Mouse (Mus musculus) ES-Bruce4 (cell line): Measurements from ENCODE around the gene Teddm1a. TPM values are rescaled to one million over a fixed set of nuclear protein-coding genes. Genes with fewer than 3 reads are reported as not detected.

Source experiments
- H3K27ac ChIP-seq: 2 replicates; pipeline ENCODE4 v1.5.1; 2012; ENCODE audit warnings: low read length, inconsistent platforms; ENCODE audit not compliant: insufficient read depth
- H3K27me3 ChIP-seq: 2 replicates; pipeline ENCODE4 v1.6.1; 2012; ENCODE audit warnings: mild to moderate bottlenecking, low read length, inconsistent platforms; ENCODE audit not compliant: control insufficient read depth, poor library complexity, insufficient read depth, severe bottlenecking
- H3K36me3 ChIP-seq: 2 replicates; pipeline ENCODE4 v1.6.1; 2012; ENCODE audit warnings: inconsistent platforms, mild to moderate bottlenecking, low read length, moderate library complexity; ENCODE audit not compliant: control insufficient read depth, poor library complexity, insufficient read depth, severe bottlenecking
- H3K4me1 ChIP-seq: one replicate; pipeline ENCODE4 v1.8.1; 2011; ENCODE audit warnings: low read length; ENCODE audit not compliant: control insufficient read depth, insufficient read depth
- H3K4me3 ChIP-seq: 2 replicates; pipeline ENCODE4 v1.5.1; 2011; ENCODE audit warnings: low read depth, mild to moderate bottlenecking, low read length
- H3K9ac ChIP-seq: 2 replicates; pipeline ENCODE4 v1.6.1; 2012; ENCODE audit warnings: low read depth, mild to moderate bottlenecking, inconsistent platforms; ENCODE audit not compliant: poor library complexity, severe bottlenecking
- H3K9me3 ChIP-seq: replicated peaks from 2 replicates; pipeline ENCODE4 v1.6.1; 2012; ENCODE audit warnings: mild to moderate bottlenecking, low read length, inconsistent platforms; ENCODE audit not compliant: control insufficient read depth, poor library complexity, insufficient read depth, severe bottlenecking
- CTCF ChIP-seq: IDR thresholded peaks from one replicate; pipeline ENCODE4 v1.8.1; 2011; ENCODE audit warnings: low read depth, low read length
- EP300 ChIP-seq: IDR thresholded peaks from 2 replicates; pipeline ENCODE4 v1.6.1; 2011; ENCODE audit warnings: low read depth, low read length; ENCODE audit not compliant: insufficient read depth
- POLR2A ChIP-seq: IDR thresholded peaks from one replicate; pipeline ENCODE4 v1.8.1; 2011; ENCODE audit warnings: low read length; ENCODE audit not compliant: insufficient read depth
- polyA plus RNA-seq: library from polyadenylated mRNA; stranded (reverse); fragments of >200 nt; gene quantifications from 2 replicates; pipeline ENCODE4 v1.2.4, GENCODE M21; 2011; ENCODE audit warnings: low read depth; ENCODE audit not compliant: missing spikeins, insufficient read depth, insufficient read length

Teddm1a gene
- polyA plus RNA-seq, 1 experiment, result not detected

- H3K9ac ChIP-seq, result no peak overlapping the region
- no peak overlapping the region for H3K4me3 ChIP-seq
- H3K27me3 ChIP-seq, result no peaks in the 10 kb centered on the region
- no peaks in the 10 kb centered on the region for H3K36me3 ChIP-seq
- no peaks in the 10 kb centered on the region for H3K4me1 ChIP-seq
- no peak overlapping the region for H3K27ac ChIP-seq
- TF ChIP-seq CTCF, result no peak
- no peak for TF ChIP-seq EP300
- no peak for TF ChIP-seq POLR2A
- H3K9me3 ChIP-seq, result no peaks in the 10 kb centered on the region
Measured at GRCm38 (mm10) chr1:153894201-153894893, 2.8 kb downstream of the Teddm1a start.

GRCm38 (mm10) chr1:153894979-153895378, 3.4 kb downstream of the Teddm1a start:
- no peak overlapping the region for H3K9ac ChIP-seq
- H3K4me1 ChIP-seq, result no peaks in the 10 kb centered on the region
- no peaks in the 10 kb centered on the region for H3K36me3 ChIP-seq
- H3K4me3 ChIP-seq, result no peak overlapping the region
- no peaks in the 10 kb centered on the region for H3K9me3 ChIP-seq
- H3K27ac ChIP-seq, result no peak overlapping the region
- no peaks in the 10 kb centered on the region for H3K27me3 ChIP-seq
- no peak for TF ChIP-seq POLR2A
- peak; percentile 68 for TF ChIP-seq CTCF

DNA sequence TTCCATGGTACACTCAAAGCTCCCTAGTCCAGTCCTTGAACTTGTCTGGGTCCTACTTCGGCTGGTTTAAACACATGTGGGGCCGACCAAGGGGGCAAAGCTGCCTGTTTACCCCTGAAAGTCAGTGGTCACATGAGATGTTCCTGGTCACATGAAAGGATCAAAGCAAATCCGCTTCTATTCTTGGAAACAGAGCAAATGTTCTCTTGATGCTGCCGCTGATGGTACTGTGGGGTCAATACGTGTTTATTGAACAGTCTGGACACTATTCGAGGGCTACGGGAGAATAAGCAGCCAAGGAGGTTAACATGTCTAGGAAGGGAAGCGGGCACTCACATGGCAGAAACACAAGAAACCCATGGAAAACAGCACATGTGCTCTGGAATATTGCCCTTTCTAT, 5.7 kb downstream of the Teddm1a start:
- TF ChIP-seq CTCF (no peak), EP300 (no peak)
- no peaks in the 10 kb centered on the region for H3K9me3 ChIP-seq
- H3K27ac ChIP-seq, result no peak overlapping the region
- H3K36me3 ChIP-seq, result no peaks in the 10 kb centered on the region
- H3K4me1 ChIP-seq, result no peaks in the 10 kb centered on the region
- no peak overlapping the region for H3K9ac ChIP-seq
- H3K27me3 ChIP-seq, result no peaks in the 10 kb centered on the region
- no peak overlapping the region for H3K4me3 ChIP-seq

- Histone ChIP-seq H3K36me3 (peaks cover 10% of the 10 kb centered on the region), H3K9me3 (no peaks in the 10 kb centered on the region), H3K9ac (peak overlapping the region; percentile 19; the same call in 1 of the 2 replicates), H3K4me3 (peak overlapping the region; percentile 45), H3K27ac (no peak overlapping the region), H3K27me3 (no peaks in the 10 kb centered on the region), H3K4me1 (peaks cover 2% of the 10 kb centered on the region)
- TF ChIP-seq EP300 (no peak; the same call in 1 of the 2 replicates), CTCF (no peak), POLR2A (no peak)
Measured at GRCm38 (mm10) chr1:153898989-153899730, 7.6 kb downstream of the Teddm1a start.

DNA sequence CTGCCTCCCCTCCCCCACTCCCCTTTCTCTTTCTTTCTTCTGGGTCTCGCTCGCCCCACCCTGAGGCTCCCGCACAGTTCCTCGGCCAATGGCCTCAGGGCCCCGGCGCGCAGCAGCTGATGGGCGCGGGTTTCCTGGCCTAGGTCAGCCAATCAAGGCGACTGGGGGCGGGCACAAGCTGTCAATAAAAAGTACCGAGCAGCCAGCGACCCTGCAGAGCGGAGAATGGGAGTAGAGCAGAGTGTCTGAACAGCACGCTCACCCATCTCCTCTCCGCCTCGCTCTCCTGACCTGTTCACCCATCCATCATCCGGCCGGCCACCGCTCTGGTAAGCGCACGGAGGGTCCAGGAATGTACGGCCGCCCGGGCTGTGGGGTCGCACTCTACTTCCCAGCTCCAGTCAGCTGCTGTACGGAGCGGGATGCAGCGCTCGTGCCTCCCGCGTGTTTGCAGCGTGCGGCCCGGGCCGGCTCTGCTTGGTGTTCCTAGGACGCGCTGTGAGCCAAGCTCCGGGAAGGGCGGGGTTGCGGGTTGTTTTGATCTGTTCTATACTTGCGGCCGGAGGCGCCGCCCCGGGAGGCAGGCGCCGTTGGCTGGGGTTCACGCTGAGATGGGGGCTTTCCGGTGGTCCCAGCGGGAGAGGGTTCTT, 8.3 kb downstream of the Teddm1a start, which contains the start of the genes Glul and Teddm2:
Gene Glul (plus strand): TSS at position 214 of the 650 bp plus-strand sequence.
Gene Teddm2 (minus strand): TSS at position 498 of the 650 bp plus-strand sequence.
- Histone ChIP-seq H3K4me1 (peaks cover 2% of the 10 kb centered on the region), H3K4me3 (peak within 1 kb of the TSS; percentile 82), H3K9ac (peak within 1 kb of the TSS; percentile 43), H3K9me3 (no peaks in the 10 kb centered on the region), H3K36me3 (peaks cover 17% of the 10 kb centered on the region), H3K27me3 (no peaks in the 10 kb centered on the region), H3K27ac (peak within 1 kb of the TSS; percentile 60)
- TF ChIP-seq POLR2A (peak; percentile 96), EP300 (peak; percentile 78; the same call in 1 of the 2 replicates), CTCF (no peak)

DNA sequence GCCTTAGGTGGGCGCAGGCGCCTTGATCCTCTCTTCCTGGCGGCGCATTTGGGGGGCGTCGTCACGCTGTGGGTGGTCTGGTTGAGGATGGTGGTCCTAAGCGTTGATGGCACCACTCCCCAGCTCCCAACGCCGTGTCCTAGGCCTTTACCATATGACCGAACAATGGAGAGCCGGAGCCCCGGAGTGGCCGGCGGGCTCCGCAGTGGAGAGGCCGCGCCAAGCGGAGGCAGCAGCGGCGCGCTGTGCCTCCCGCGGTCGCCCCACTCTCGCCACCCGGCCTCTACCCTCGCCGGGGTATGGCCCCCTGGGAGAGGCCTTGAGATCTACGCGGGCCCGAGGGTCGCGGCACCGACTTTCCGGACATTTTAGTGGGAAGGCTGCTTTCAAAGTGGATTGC, 8.8 kb downstream of the Teddm1a start:
- Histone ChIP-seq H3K36me3 (peaks cover 22% of the 10 kb centered on the region), H3K4me3 (peak overlapping the region; percentile 82), H3K4me1 (peaks cover 2% of the 10 kb centered on the region), H3K27ac (peak overlapping the region; percentile 60), H3K27me3 (no peaks in the 10 kb centered on the region), H3K9ac (peak overlapping the region; percentile 43), H3K9me3 (no peaks in the 10 kb centered on the region)
- TF ChIP-seq POLR2A (no peak), CTCF (no peak), EP300 (no peak)
